Mouse (Mus musculus) intestine, embryonic 14.5 days (tissue): ENCODE measurements around the gene Rpl12. TPM values are rescaled to one million over a fixed set of nuclear protein-coding genes. Genes with fewer than 3 reads are reported as not detected.
"Not testable (repeated sequence)": the region's sequence is repeated elsewhere in the genome, so short reads cannot be mapped to it uniquely, and the experiment has no call there.

ENCODE experiments used
- ATAC-seq: fragments of 200-750 bp; cut with Nextera tagmentation; replicated peaks from 2 replicates; pipeline ENCODE4 v1.8.0; 2017; ENCODE audit warnings: low read depth, moderate number of reproducible peaks, moderate TSS enrichment, moderate library complexity; ENCODE audit not compliant: low FRiP score, low TSS enrichment
- DNase-seq: peaks from one replicate; pipeline ENCODE4 v3.0.0-alpha.2; 2018; ENCODE audit warnings: low spot score
- H3K27ac ChIP-seq: fragments of 300-500 bp; sonication (generic); 2 replicates; pipeline ENCODE4 v1.5.1; 2014; ENCODE audit warnings: low read depth, mild to moderate bottlenecking, control low read depth
- H3K27me3 ChIP-seq: fragments of 300-500 bp; sonication (generic); replicated peaks from 2 replicates; pipeline ENCODE4 v1.6.1; 2014; ENCODE audit warnings: low read length, control low read depth; ENCODE audit not compliant: control insufficient read depth, insufficient read depth
- H3K36me3 ChIP-seq: fragments of 300-500 bp; sonication (generic); 2 replicates; pipeline ENCODE4 v1.6.1; 2014; ENCODE audit warnings: low read length, control low read depth; ENCODE audit not compliant: control insufficient read depth, insufficient read depth
- H3K4me1 ChIP-seq: fragments of 300-500 bp; sonication (generic); replicated peaks from 2 replicates; pipeline ENCODE4 v1.6.1; 2014; ENCODE audit warnings: low read length, control low read depth, mixed read lengths; ENCODE audit not compliant: control insufficient read depth, insufficient read depth
- H3K4me2 ChIP-seq: fragments of 300-500 bp; sonication (generic); 2 replicates; pipeline ENCODE4 v1.6.1; 2014; ENCODE audit warnings: low read length
- H3K4me3 ChIP-seq: fragments of 300-500 bp; sonication (generic); 2 replicates; pipeline ENCODE4 v1.5.1; 2014; ENCODE audit warnings: low read depth, low read length, control low read depth, mixed read lengths
- H3K9ac ChIP-seq: fragments of 300-500 bp; sonication (generic); 2 replicates; pipeline ENCODE4 v1.6.1; 2014; ENCODE audit warnings: mild to moderate bottlenecking, low read length
- H3K9me3 ChIP-seq: fragments of 300-500 bp; sonication (generic); 2 replicates; pipeline ENCODE4 v1.6.1; 2016; ENCODE audit warnings: low read length, control low read depth; ENCODE audit not compliant: control insufficient read depth
- WGBS: fragments of 180-500 bp; shearing (Covaris S2); extraction: QIAGEN DNeasy Blood & Tissue Kit; methylation state at CpG from one replicate; pipeline ENCODE4 v1.1.7; 2014; 5-methylcytosine and 5-hydroxymethylcytosine counted together
- polyA plus RNA-seq: library from polyadenylated mRNA; unstranded; fragments of >200 nt; fragmentation: Nextera tagmentation; extraction: Ambion mirVana; gene quantifications from 2 replicates; pipeline ENCODE4 v1.2.1, GENCODE M21; 2014

Gene Rpl12
- polyA plus RNA-seq, 1 experiment from 2014 or later = 272 TPM

- Histone ChIP-seq H3K9me3 (no peaks in the 10 kb centered on the region), H3K27me3 (no peaks in the 10 kb centered on the region), H3K4me3 (no peak overlapping the region), H3K9ac (no peak overlapping the region), H3K27ac (no peak overlapping the region), H3K4me1 (no peaks in the 10 kb centered on the region), H3K36me3 (no peaks in the 10 kb centered on the region), H3K4me2 (no peak overlapping the region)
- ATAC-seq = no peak
- DNase-seq = no peak
- WGBS = 81% methylated on average over 6 of the region's 6 CpGs
These were observed 35.7 kb downstream of the Rpl12 start for GRCm38 (mm10) chr2:32997081-32997480.

DNA sequence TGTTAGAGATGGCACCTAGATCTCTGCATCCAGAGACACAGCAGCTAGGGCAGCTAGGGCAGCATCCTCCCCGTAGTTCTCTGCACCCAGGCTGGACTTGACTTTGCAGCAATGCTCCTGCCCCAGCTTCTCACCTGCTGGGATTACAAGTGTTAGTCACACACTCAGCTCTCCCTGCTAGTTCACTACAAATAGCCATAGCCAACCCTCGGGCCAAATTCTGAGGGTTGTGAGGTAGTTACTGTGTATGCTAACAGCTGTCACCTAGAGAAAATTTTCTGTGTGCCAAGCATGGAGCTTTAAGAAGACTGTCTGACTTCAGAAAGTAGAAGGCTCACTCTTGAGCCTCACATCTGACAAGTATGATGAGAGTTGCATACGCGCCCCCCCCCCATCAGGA, 36.4 kb downstream of the Rpl12 start:
- Histone ChIP-seq H3K4me3 (no peak overlapping the region), H3K4me1 (no peaks in the 10 kb centered on the region), H3K27ac (no peak overlapping the region), H3K9ac (no peak overlapping the region), H3K9me3 (no peaks in the 10 kb centered on the region), H3K27me3 (no peaks in the 10 kb centered on the region), H3K36me3 (no peaks in the 10 kb centered on the region), H3K4me2 (no peak overlapping the region)
- DNase-seq = no peak
- WGBS = 85% methylated on average over 4 of the region's 4 CpGs
- ATAC-seq = no peak

GRCm38 (mm10) chr2:32999752-33000151, 38.4 kb downstream of the Rpl12 start:
- DNase-seq = no peak
- 92% methylated on average over 2 of the region's 2 CpGs for WGBS
- Histone ChIP-seq H3K4me1 (no peaks in the 10 kb centered on the region), H3K4me3 (no peak overlapping the region), H3K9ac (no peak overlapping the region), H3K27me3 (no peaks in the 10 kb centered on the region), H3K27ac (no peak overlapping the region), H3K36me3 (no peaks in the 10 kb centered on the region; the same call in 1 of the 2 replicates), H3K4me2 (no peak overlapping the region), H3K9me3 (no peaks in the 10 kb centered on the region)
- ATAC-seq = no peak

- no peak overlapping the region for H3K9ac ChIP-seq
- DNase-seq = no peak
- no peak overlapping the region for H3K27ac ChIP-seq
- no peaks in the 10 kb centered on the region for H3K4me1 ChIP-seq
- H3K4me3 ChIP-seq = no peak overlapping the region
- ATAC-seq = no peak
- H3K4me2 ChIP-seq = no peak overlapping the region
- no peaks in the 10 kb centered on the region for H3K9me3 ChIP-seq
- peaks cover 9% of the 10 kb centered on the region for H3K36me3 ChIP-seq
- no peaks in the 10 kb centered on the region for H3K27me3 ChIP-seq
- WGBS = 91% methylated on average over 7 of the region's 7 CpGs
These were observed 40.8 kb downstream of the Rpl12 start for GRCm38 (mm10) chr2:33002144-33002543.

DNA sequence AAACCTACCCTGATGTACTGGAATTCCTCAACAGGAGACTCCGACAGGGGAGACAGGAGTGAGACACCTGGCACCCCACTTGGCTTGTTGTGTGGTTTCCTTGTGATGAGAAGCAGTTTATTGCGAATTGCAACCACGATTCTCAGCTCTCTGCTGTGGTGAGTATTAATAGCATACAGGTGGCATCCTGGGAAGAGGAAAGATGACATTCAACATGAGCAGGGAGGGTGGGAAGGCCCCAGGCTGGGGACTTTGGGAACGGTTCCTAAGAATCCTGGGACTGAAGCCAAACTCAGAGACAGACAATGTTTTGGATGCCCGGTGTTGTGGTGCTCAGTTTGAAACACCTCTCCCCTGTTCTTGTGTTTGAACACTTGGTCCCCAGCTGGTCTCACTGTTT, 43.7 kb downstream of the Rpl12 start:
- Histone ChIP-seq H3K4me3 (no peak overlapping the region), H3K36me3 (peaks cover 9% of the 10 kb centered on the region), H3K9ac (no peak overlapping the region), H3K4me2 (no peak overlapping the region), H3K27me3 (no peaks in the 10 kb centered on the region), H3K27ac (no peak overlapping the region), H3K9me3 (no peaks in the 10 kb centered on the region), H3K4me1 (no peaks in the 10 kb centered on the region)
- WGBS = 75% methylated on average over 5 of the region's 5 CpGs
- DNase-seq (no peak), ATAC-seq (no peak)

DNA sequence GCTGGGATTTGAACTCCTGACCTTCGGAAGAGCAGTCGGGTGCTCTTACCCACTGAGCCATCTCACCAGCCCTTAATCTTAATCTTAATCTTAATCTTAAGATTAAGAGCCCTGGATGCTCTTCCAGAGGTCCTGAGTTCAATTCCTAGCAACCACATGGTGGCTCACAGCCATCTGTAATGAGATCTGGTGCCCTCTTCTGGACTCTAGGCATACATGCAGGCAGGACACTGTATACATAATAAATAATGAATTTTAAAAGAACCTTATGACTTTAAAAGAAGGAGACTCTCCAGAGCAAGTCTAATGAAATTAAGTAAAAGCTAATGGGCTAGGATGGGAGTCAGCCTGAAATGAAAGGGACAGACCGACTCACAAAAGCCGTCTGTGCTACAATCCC, 47.7 kb downstream of the Rpl12 start:
- H3K4me1 ChIP-seq, DNase-seq: not testable (repeated sequence)
- 85% methylated on average over 4 of the region's 4 CpGs for WGBS

GRCm38 (mm10) chr2:33014877-33015276, 53.5 kb downstream of the Rpl12 start:
- H3K27me3 ChIP-seq = no peaks in the 10 kb centered on the region
- DNase-seq = no peak
- H3K27ac ChIP-seq = no peak overlapping the region
- ATAC-seq = no peak
- H3K9me3 ChIP-seq = no peaks in the 10 kb centered on the region
- H3K4me3 ChIP-seq = no peak overlapping the region
- no peaks in the 10 kb centered on the region for H3K4me1 ChIP-seq
- H3K4me2 ChIP-seq = no peak overlapping the region
- H3K36me3 ChIP-seq = no peaks in the 10 kb centered on the region
- WGBS = 93% methylated on average over 5 of the region's 5 CpGs
- H3K9ac ChIP-seq = no peak overlapping the region

More for the DNA sequence above, 47.7 kb downstream of the Rpl12 start:
- not testable (repeated sequence) for H3K4me2 ChIP-seq, H3K9ac ChIP-seq, ATAC-seq, H3K27ac ChIP-seq, H3K27me3 ChIP-seq, H3K36me3 ChIP-seq, H3K9me3 ChIP-seq, H3K4me3 ChIP-seq

Other genes with a start within 250 kb of the Rpl12 start
- 83.8 and 85.2 TPM in 2 replicates for gene Cdk9, start 248.5 kb upstream of the Rpl12 start, polyA plus RNA-seq
- gene Sh2d3c, start 240.5 kb upstream of the Rpl12 start, polyA plus RNA-seq = 32.5 and 32.7 TPM in 2 replicates
- 0.38 and 0.75 TPM in 2 replicates for gene 6330409D20Rik, start 220.5 kb upstream of the Rpl12 start, polyA plus RNA-seq
- 71.1 and 74.8 TPM in 2 replicates for gene Tor2a, start 204.3 kb upstream of the Rpl12 start, polyA plus RNA-seq
- 0.13 and 0.20 TPM in 2 replicates for gene Ttc16, start 185.9 kb upstream of the Rpl12 start, polyA plus RNA-seq
- 4.4 and 5.1 TPM in 2 replicates for gene Ptrh1, start 185.8 kb upstream of the Rpl12 start, polyA plus RNA-seq
- 0.31 and 0.65 TPM in 2 replicates for gene Cfap157, start 177.1 kb upstream of the Rpl12 start, polyA plus RNA-seq
- 26.7 and 27.0 TPM in 2 replicates for gene Stxbp1, start 114.3 kb upstream of the Rpl12 start, polyA plus RNA-seq
- gene Fam129b, start 85.4 kb upstream of the Rpl12 start, polyA plus RNA-seq = 22.3 and 25.2 TPM in 2 replicates
- 7.0 and 7.9 TPM in 2 replicates for gene Lrsam1, start 55 bp downstream of the Rpl12 start, polyA plus RNA-seq
- 10.3 and 13.6 TPM in 2 replicates for gene Slc2a8, start 20.5 kb downstream of the Rpl12 start, polyA plus RNA-seq
- gene Garnl3, start 170.1 kb downstream of the Rpl12 start, polyA plus RNA-seq = 17.2 and 18.6 TPM in 2 replicates